Mouse (Mus musculus) brain, embryonic 14.5 days (tissue): ENCODE measurements around the gene Dmrta2.

ENCODE experiments used
- CTCF ChIP-seq: fragments of 200-500 bp; IDR thresholded peaks from 2 replicates; pipeline ENCODE4 v1.5.1; 2012; ENCODE audit warnings: inconsistent platforms, mild to moderate bottlenecking, moderate library complexity, borderline replicate concordance; ENCODE audit not compliant: insufficient read depth, insufficient read length; ENCODE audit errors: extremely low read depth
- POLR2A ChIP-seq: fragments of 200-500 bp; IDR thresholded peaks from 2 replicates; pipeline ENCODE4 v1.6.1; 2012; ENCODE audit warnings: mild to moderate bottlenecking, inconsistent platforms, borderline replicate concordance; ENCODE audit not compliant: poor library complexity, insufficient read depth, insufficient read length, severe bottlenecking; ENCODE audit errors: extremely low read depth

DNA sequence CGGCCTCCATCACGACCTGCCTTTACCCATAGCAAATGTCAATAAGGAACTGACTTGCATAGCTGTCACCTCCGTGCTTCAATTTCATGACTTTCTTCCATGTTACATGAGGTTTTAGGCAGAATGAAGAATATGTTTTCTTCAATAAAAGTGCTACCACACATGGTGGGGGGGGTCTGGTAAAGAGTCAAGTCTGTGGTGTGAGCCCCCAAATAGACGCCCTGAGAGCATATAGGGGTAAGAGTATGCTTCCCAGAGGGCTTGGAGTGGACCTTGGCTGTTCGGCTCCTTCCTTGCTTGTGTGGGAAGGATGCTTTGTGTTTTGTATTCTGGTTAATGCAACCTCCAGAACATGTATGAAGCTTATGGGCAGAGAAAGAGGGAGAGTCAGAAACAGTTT, 8.3 kb upstream of the Dmrta2 start:
- TF ChIP-seq CTCF (no peak), POLR2A (no peak)
